Mouse (Mus musculus): ENCODE data around the gene Igfals.
A peak's percentile ranks its signal among the peaks of the same experiment; 100 is the strongest.

The Igfals gene

DNA sequence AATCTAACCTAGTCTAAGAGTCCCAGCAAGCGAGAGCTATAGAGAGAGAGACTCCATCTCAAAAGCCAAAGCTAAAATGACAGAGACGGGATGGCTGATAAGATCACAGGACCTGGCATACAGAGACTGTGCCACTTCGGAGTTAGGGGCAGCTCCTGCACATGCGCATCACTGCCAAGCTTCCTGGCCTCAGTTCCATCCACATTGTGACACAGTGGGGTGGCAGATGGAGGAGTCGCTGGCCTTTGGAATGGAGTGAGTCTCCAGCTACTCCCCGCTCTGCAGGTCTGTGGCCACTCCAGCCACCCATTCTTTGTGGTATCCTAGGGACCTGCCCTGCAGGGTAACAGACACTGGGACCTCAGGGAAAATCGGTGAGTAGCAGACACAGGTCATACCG lies at the start of gene Igfals:
TSS of gene Igfals (plus strand) at position 222 of the 400 bp plus-strand sequence.
- DNase-seq = peak; percentile 87 to 88

- DNase-seq = peak in 1 of 2 experiments; percentile 28
Measured at GRCm38 (mm10) chr17:24817503-24817902, 48.3 kb upstream of the Igfals start.

DNA sequence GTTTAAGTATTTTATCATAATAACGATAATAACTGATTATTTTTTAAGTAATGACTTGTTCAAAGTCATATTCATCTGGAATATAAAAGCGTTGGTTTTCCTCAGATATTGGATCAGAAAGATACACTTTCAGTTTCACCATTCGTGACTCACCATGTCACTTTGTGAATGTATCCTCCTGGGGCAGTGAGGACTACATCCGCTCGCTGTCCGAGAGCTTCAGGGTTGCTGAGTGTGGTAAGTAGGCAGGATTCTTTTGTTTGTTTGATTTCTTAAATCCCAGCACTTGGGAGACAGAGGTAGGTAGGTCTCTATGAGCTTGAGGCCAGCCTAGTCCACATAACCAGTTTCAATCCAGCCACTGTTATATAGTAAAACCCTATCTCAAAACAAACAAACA lies 47.6 kb upstream of the Igfals start:
- DNase-seq = no peak

GRCm38 (mm10) chr17:24819469-24819868 lies 46.3 kb upstream of the Igfals start:
- no peak for DNase-seq

DNA sequence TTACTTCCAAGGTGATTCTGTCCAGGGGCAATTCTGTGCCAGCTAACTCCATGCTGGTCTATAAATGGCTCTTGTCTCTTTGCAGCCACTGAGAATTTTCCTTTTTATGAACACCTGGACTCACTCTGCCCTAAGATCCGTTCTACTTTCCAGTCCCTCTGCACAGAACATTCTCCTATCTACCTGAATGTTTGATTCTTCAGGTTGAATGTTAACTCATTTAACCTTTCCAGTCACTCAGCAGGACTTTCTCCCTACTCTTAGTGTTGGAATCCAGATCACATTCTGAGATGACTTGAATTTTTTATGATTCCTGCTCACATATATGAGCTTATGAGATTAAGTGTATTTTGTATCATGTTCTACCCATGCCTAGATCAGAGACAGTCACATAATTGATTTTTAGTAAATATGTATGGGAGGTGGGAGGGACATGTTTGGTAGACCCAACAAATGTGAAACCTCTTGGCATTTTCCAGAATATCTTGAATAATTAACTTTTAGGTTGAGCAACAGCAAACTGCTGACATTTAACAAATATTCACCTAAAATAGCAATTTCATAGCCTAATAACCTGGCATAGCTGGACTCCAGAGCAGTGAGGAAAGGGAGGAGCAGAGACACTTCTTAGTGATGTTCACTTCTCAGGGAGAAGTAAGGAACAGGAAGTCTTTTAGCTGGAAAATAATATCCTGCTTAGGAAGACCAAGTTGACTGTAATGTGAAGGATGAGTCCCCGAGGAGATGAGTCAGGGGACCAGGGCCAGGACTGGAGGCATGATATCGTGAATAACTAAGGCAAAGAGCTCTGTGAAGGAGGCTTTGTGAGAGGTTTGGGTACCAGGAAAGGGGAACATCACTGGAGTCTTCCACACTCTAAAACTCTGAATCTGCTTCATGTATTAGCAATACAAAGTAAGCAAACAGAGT lies 44.2 kb upstream of the Igfals start:
- DNase-seq = no peak

- DNase-seq = no peak
Measured at GRCm38 (mm10) chr17:24839842-24840241, 26.0 kb upstream of the Igfals start, which contains the start of gene Hagh. Hagh (plus strand) TSS chr17:24840143.

DNA sequence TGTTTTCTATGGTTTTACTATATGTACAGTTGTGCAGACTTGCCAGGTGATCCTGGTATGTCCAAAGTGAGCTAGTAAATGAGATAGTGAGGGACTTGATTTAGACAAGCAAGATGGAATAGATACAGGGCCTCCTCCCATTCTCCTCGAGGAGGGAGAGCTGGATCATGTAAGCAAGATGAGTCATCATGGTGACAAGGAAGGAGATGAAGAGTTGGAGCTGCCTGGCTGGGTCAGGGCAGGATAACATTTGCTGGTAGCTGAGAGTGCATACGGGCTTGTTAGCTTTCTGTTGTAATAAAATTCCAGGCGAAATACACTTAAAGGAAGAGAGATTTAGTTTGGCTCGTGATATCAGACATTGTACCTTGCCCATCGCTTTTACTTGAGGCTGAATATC lies 25.5 kb upstream of the Igfals start:
- no peak for DNase-seq

- DNase-seq = peak; percentile 72 to 73
Measured at GRCm38 (mm10) chr17:24841133-24841532, 24.7 kb upstream of the Igfals start.

- no peak for DNase-seq
Measured at GRCm38 (mm10) chr17:24842631-24843030, 23.2 kb upstream of the Igfals start.

DNA sequence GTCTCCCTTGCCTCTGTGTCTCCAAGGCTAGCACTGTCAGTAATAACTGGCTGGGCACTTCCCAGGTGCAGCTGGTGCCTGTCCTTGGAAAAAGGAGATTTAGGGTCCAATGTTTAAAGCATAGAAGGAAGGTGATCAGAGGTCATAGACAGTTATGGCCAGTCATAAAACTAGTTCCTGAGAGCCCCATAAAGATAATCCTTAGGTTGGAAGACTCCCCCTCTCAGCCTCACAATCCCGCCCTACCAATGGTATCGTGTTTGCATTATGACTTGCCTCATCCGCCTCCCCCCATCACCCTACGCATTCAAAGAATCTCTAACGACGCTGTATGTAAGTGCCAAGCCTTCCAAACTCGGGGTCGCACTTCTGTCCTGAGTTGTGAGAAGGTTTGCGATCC lies 21.3 kb upstream of the Igfals start:
- DNase-seq = no peak

DNA sequence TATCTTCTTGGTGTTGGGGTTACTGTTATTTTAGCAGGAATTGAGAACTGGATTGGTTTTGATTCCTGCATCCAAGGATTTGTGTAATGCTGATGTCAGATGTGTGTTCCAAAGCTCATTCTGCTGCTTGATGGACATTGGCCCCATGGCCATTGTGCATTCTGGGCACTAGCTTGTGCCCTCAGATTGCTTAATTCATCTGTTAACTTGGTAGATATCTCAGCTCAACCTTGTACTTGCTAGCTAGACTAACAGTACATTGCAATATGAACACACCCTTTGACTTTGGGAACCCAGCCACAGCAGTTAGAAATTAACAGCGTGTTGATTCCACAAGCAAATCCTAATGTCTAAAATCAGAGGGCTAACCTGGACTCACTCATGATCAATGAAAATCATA lies 18.4 kb upstream of the Igfals start:
- DNase-seq = no peak

DNA sequence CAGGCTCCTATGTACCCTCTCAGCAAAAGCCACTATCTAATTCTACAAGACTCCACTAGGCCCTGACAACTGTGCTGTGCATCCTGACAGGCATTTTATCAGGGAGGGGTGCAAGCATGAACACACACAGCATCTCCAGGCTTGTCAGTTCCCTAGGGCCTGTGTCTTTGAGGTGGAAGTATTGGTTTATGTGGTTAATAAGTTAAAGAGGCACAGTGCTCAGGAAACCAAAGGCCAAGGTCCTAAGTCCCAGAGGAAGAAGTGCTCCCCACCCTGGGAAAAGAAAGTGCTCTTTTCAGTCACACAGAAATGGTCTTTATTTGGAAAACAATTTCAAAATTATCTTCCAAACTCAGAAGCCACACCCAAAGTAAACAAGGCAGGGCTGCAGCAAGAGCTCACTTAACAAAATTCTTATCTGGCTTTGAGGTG lies 17.2 kb upstream of the Igfals start:
- DNase-seq = no peak

- no peak for DNase-seq
Measured at GRCm38 (mm10) chr17:24849733-24850064, 16.1 kb upstream of the Igfals start.

DNA sequence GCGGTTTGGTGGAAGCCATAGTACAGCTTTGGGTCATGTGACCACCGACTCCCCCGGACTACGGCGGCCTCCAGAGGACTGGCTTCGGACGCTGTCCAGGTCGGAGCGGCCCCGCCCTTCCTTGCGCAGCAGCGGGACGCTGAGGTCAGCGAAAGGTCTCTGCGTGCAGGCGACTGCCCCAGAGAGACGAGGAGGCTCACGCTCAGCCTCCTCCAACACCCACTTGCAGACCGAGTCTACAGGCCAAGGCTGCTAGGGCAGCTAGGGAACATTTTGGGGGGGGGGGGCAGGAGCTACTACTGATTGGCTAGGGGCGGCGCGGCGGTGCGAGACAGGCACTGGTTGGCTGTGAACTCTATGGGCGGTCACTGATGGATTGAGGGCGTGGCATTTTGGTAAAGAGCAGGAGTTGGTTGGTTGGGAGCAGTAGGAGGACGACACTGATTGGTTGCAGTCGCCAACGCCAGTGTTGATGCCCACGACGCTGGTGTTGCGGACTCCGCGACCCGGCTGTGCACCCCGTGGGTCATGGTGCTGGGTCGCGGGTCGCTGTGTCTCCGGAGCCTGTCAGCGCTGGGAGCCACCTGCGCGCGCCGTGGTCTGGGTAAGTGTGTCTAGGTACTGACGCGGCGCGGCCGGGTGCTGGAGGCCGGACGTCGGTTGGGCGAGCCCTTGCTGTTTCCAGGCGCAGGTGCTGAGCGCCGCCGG lies 15.6 kb upstream of the Igfals start, which contains the start of gene Fahd1:
TSS of gene Fahd1 (minus strand) at position 300 of the 708 bp plus-strand sequence.
- DNase-seq = peak; percentile 96 to 98

DNA sequence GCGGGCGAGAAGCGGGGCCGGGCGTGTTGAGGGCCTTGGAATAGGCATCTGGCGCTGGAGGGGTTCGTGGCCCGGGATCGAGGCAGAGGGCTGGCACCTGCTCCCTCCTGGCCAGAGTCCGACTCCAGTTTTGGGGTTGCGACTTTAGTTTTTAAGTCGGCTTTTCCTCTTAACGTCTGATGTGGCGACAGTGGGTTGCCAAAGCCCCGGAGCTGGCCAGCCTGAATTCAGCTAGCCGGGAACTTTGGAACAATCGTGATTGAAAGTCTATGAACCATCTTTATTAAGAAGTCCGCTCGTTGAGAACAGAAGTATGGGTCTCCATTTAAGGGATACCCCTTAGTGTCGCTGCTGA lies 15.0 kb upstream of the Igfals start:
- no peak for DNase-seq

DNA sequence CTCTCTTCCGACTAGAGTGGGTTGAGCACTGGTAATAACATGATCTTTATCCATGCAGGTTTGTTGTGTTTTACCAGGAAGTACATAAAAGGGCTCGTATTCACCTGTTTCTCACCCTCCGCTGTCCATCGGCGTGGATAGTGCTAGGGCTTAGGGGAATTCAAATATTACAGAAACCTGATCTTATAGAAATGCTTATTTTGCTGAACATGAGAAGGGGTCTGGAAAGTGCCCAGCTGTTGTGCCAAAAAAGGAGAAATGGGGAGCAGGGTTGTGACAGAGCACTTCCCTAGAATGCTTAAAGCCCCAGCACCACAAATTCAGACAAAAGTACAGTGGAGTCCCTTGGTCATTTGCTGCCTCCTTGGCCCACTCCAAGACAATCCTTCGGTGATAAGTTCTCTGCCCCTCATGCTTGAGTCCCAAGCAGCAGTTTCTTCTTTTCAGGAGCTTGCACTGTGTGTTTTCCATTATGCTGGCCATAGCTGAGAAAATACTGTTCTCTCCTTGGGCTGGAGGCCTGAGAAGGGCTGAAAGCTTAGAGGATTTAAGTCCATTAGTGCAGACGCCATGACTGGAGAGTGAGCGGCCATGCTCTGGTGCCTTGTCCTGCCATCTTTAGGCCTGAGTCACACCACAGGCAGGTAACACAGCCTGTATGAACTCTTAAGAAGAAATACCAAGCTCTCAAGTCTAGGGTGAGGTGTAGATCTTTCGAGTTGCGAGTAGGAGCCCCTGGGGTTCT lies 14.2 kb upstream of the Igfals start:
- DNase-seq = no peak

DNA sequence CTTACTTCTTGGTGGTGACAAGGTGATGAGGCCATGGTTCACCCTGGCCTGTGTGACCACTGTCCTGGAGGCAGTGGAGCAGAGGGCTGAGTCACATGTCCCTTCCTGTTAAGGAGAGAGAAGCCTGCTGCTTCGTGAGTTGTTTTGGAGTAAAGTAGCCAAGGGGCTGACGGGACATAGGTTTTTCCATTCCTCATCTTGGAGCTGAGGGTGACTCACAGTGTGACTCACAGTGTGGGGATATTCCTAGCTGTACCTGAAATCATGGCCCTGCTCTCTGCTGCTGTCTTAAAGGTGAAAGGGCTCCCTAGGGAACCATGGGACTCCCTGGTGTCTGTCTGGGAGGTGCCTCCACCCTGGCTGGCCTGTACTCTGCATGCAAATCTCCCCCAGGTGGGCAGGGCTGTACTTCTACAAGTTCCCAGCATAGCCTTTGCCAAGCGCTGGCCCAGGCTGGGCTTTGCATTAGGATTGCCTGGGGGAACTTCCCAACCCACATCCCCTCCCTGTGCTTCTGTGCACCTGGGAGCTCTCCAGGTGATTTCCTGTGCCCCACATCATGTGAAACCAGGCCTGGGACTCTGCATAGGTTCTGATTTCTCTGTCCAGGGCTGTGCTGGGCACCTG lies 9.8 kb upstream of the Igfals start:
- DNase-seq = no peak

GRCm38 (mm10) chr17:24856589-24856988 lies 9.2 kb upstream of the Igfals start:
- no peak for DNase-seq

- DNase-seq = no peak
Measured at GRCm38 (mm10) chr17:24857831-24858470, 7.8 kb upstream of the Igfals start.

DNA sequence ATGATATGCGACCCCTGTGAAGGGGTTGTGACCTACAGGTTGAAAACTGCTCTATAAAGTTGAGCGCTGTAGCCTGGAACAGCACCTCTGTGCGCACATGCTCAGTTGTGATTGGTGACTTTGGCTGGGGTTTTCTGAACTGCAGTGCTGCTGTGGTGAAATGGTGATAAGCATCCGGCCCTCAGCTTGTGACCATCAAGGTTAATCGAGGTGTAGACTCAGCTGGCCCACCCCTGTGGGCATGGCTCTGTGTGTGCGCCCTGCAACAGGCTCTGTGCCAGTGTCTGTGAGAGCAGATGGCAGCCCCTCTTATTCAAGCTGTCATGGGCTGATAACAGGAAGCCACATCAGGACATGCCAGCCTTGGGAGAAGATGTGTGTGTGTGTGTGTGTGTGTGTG lies 6.8 kb upstream of the Igfals start:
- DNase-seq = peak; percentile 80 to 85

DNA sequence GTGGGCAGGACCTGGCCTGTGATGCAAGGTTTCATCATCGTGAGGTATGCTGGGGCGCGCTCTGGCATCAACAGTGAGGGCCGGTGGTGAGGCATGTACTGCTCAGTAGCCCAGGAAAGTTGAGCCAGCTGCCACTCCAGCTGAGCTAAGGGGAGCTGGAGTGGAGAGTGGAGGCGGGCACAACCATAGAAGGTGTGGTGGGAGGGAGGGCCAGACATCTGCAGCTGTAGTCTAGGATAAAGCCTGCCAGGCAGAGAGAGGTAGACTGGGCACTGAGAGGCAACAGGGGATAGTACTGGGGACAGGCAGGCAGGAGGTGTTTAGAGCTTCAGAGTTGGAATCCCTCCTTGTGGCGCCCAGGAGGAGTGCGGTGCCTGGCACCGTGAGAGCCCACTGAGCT lies 5.7 kb upstream of the Igfals start:
- DNase-seq = no peak

GRCm38 (mm10) chr17:24861785-24862184 lies 4.0 kb upstream of the Igfals start:
- DNase-seq = no peak

Measured in cerebellum, postnatal 10 days (tissue).